Mouse (Mus musculus) heart, embryonic 16.5 days (tissue): ENCODE measurements around the gene Tcirg1. TPM values are rescaled to one million over a fixed set of nuclear protein-coding genes. Genes with fewer than 3 reads are reported as not detected.

Experiments used
- polyA plus RNA-seq: library from polyadenylated mRNA; unstranded; fragments of >200 nt; fragmentation: Nextera tagmentation; extraction: Ambion mirVana; gene quantifications from 2 replicates; pipeline ENCODE4 v1.2.1, GENCODE M21; 2015

Tcirg1 gene
- polyA plus RNA-seq, 1 experiment from 2014 or later: 32.3 TPM

Other genes starting within 250 kb of the Tcirg1 start
- gene Lrp5, start 220.6 kb downstream of the Tcirg1 start, polyA plus RNA-seq: 3.1 and 3.7 TPM in 2 replicates
- gene 1810055G02Rik, start 198.8 kb downstream of the Tcirg1 start, polyA plus RNA-seq: 18.6 and 20.1 TPM in 2 replicates
- gene Kmt5b, start 139.7 kb downstream of the Tcirg1 start, polyA plus RNA-seq: 18.9 and 20.4 TPM in 2 replicates
- gene Chka, start 55.4 kb downstream of the Tcirg1 start, polyA plus RNA-seq: 24.1 and 30.6 TPM in 2 replicates
- 466 and 487 TPM in 2 replicates for gene Ndufs8, start 5.6 kb upstream of the Tcirg1 start, polyA plus RNA-seq
- gene Aldh3b1, start 22.7 kb upstream of the Tcirg1 start, polyA plus RNA-seq: 2.6 and 3.7 TPM in 2 replicates
- gene Unc93b1, start 28.1 kb upstream of the Tcirg1 start, polyA plus RNA-seq: 19.8 TPM in 2 replicates
- gene Aldh3b3, start 51.5 kb upstream of the Tcirg1 start, polyA plus RNA-seq: not detected in 2 replicates
- gene Aldh3b2, start 65.2 kb upstream of the Tcirg1 start, polyA plus RNA-seq: 0.21 and 0.47 TPM in 2 replicates
- gene Acy3, start 79.4 kb upstream of the Tcirg1 start, polyA plus RNA-seq: 13.0 and 13.3 TPM in 2 replicates
- gene Tbx10, start 85.6 kb upstream of the Tcirg1 start, polyA plus RNA-seq: not detected in 2 replicates
- 67.8 and 75.1 TPM in 2 replicates for gene Nudt8, start 93.4 kb upstream of the Tcirg1 start, polyA plus RNA-seq
- gene Gm49405, start 93.5 kb upstream of the Tcirg1 start, polyA plus RNA-seq: 6.2 TPM in 2 replicates
- gene Doc2g, start 96.2 kb upstream of the Tcirg1 start, polyA plus RNA-seq: 84.9 and 90.6 TPM in 2 replicates
- 618 and 661 TPM in 2 replicates for gene Ndufv1, start 105.7 kb upstream of the Tcirg1 start, polyA plus RNA-seq
- 378 and 420 TPM in 2 replicates for gene Gstp1, start 130.9 kb upstream of the Tcirg1 start, polyA plus RNA-seq
- 8.0 and 18.4 TPM in 2 replicates for gene Gstp2, start 138.9 kb upstream of the Tcirg1 start, polyA plus RNA-seq
- 0.51 and 0.80 TPM in 2 replicates for gene Gstp3, start 152.4 kb upstream of the Tcirg1 start, polyA plus RNA-seq
- gene Cabp2, start 174.4 kb upstream of the Tcirg1 start, polyA plus RNA-seq: not detected in 2 replicates
- gene Cdk2ap2, start 190.0 kb upstream of the Tcirg1 start, polyA plus RNA-seq: 86.0 and 86.2 TPM in 2 replicates
- 27.7 and 29.4 TPM in 2 replicates for gene Pitpnm1, start 192.9 kb upstream of the Tcirg1 start, polyA plus RNA-seq
- 87.5 and 88.6 TPM in 2 replicates for gene Aip, start 218.7 kb upstream of the Tcirg1 start, polyA plus RNA-seq
- gene Gpr152, start 232.7 kb upstream of the Tcirg1 start, polyA plus RNA-seq: not detected in 2 replicates
- 0.11 TPM in 1 of 2 replicates, not detected in the other for gene Cabp4, start 236.9 kb upstream of the Tcirg1 start, polyA plus RNA-seq
- gene Coro1b, start 241.5 kb upstream of the Tcirg1 start, polyA plus RNA-seq: 133 and 134 TPM in 2 replicates
- 25.3 and 71.1 TPM in 2 replicates for gene Ptprcap, start 246.5 kb upstream of the Tcirg1 start, polyA plus RNA-seq